Mouse (Mus musculus): ENCODE results near the gene Rnf213.

DNA sequence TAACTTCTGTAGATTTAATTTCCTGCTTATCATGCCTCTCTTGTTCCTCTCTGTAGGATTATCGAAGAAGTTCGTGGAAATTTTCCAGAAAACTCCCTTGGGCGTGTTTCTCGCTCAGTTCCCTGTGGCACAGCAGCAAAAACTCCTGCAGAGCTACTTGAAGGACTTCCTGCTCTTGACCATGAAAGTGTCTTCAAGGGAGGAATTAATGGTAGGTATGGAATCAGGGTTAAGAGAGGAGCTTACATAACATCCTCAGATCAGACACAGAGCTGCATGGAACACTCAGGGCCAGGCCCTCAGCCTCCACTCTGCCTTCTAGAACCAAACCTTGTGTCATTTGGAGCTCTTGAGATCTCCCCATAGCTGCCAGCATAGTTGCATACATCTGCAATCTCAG is 63.2 kb downstream of the Rnf213 start:
- no peak for TF ChIP-seq CTCF (IDR thresholded peaks at IDR 0.05; ENCODE audit: insufficient read depth, low read length)
- no peak for TF ChIP-seq POLR2A (IDR thresholded peaks at IDR 0.05; ENCODE audit: borderline replicate concordance, extremely low read depth, low read depth, low read length)
